Mouse (Mus musculus) heart, adult 2 months (tissue): ENCODE measurements around the gene Ascc3.

ENCODE experiments used
- CTCF ChIP-seq: fragments of 200-600 bp; IDR thresholded peaks from 2 replicates; pipeline ENCODE4 v1.8.1; 2022; ENCODE audit warnings: antibody characterized with exemption, mild to moderate bottlenecking, moderate library complexity
- POLR2A ChIP-seq: fragments of 200-500 bp; IDR thresholded peaks from 2 replicates; pipeline ENCODE4 v1.6.1; 2011; ENCODE audit warnings: mild to moderate bottlenecking, low read depth, low read length, control low read depth; ENCODE audit not compliant: insufficient read depth

- TF ChIP-seq CTCF (no peak), POLR2A (no peak)
These were observed 301.1 kb downstream of the Ascc3 start for GRCm38 (mm10) chr10:50893546-50893945.
